Mouse (Mus musculus) testis, adult 2 months (tissue): Measurements from ENCODE around the gene Col15a1.

Source experiments
- CTCF ChIP-seq: fragments of 200-500 bp; IDR thresholded peaks from 2 replicates; pipeline ENCODE4 v1.5.1; 2012; ENCODE audit warnings: low read depth, mild to moderate bottlenecking, inconsistent platforms, low read length, moderate library complexity; ENCODE audit not compliant: control insufficient read depth, insufficient read depth, insufficient replicate concordance
- POLR2A ChIP-seq: fragments of 200-500 bp; IDR thresholded peaks from 2 replicates; pipeline ENCODE4 v1.6.1; 2012; ENCODE audit warnings: low read depth, mild to moderate bottlenecking, inconsistent platforms, low read length, moderate library complexity; ENCODE audit not compliant: control insufficient read depth

DNA sequence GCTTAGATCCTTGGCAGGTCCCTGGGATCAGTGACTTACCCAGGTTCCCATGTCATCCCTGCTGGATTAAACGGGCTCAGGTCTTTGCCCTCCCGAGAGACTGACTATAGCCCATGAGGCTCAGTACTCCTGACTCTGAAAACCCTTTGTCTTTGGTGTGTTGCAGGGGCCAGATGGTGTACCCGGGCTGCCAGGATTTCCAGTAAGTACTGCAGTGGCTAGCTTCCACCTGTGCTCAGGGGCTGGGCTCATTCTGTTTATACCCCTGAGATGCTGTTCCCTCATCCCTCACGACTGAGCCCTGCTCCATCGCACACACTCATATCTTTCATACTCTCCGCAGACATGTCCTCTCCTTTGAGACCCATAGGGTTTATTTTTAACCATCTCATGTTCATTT, 76.3 kb downstream of the Col15a1 start:
- TF ChIP-seq POLR2A (no peak), CTCF (no peak)
